ENCODE assay signal across 19 mouse cellular contexts in the genomic region with DNA sequence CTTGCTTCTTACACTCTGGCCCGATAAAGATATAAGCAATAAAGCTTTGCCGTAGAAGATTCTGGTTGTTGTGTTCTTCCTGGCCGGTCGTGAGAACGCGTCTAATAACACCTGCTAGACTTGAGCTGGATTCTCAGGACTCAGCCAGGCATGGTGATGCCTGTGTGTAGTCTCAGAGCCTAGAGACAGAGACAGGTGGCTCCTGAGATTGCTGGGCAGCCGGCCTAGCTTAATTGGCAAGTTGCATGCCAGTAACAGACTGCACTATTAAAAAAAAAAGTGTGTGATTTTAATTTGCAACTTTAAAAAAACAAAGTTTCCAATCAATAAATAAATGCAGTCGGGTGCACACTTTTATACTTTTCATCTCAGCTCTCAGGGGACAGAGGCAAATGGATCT. TPM values are rescaled to one million over a fixed set of nuclear protein-coding genes. Genes with fewer than 3 reads are reported as not detected.
DNase-seq lines count a peak whose midpoint lies in the region; ATAC-seq and TF ChIP-seq lines count a peak whose summit lies in the region.
"Had no signal": no experiment of that assay in that cellular context is flagged by ENCODE, and none has a peak within 500 bp of the region (broad histone marks: within the 10 kb centered on the region; RNA-seq: fewer than 3 reads in every experiment).

No protein-coding gene starts in this region.

- WGBS in hindbrain, postnatal 0 days = 73% methylated on average over 7 of the region's 8 CpGs
- WGBS in hindbrain, embryonic 14.5 days = 86% methylated on average over 7 of the region's 8 CpGs
- 88% methylated on average over 8 of the region's 8 CpGs for WGBS in lung, adult 2 months

- no peaks in the 10 kb centered on the region for H3K4me1 ChIP-seq in hindbrain, postnatal 0 days (ENCODE audit: insufficient read depth, low read length)
- H3K4me1 ChIP-seq in hindbrain, embryonic 14.5 days (replicated peaks; ENCODE audit: control insufficient read depth, insufficient read depth, low read length) = no peaks in the 10 kb centered on the region
- no peaks in the 10 kb centered on the region for H3K4me1 ChIP-seq in lung, adult 2 months (ENCODE audit: control insufficient read depth, insufficient read depth, low read length)
- H3K4me1 ChIP-seq: hindbrain, embryonic 12.5 days; liver, embryonic 13.5 days; neural tube, embryonic 15.5 days had no signal

- no peak overlapping the region for H3K4me3 ChIP-seq in hindbrain, postnatal 0 days (ENCODE audit: low read length)
- H3K4me3 ChIP-seq in hindbrain, embryonic 14.5 days (replicated peaks; ENCODE audit: low read length) = no peak overlapping the region
- no peak overlapping the region for H3K4me3 ChIP-seq in lung, adult 2 months (replicated peaks; ENCODE audit: extremely low read depth, low read depth, low read length)
- H3K4me3 ChIP-seq: hindbrain, embryonic 12.5 days; liver, embryonic 13.5 days; neural tube, embryonic 15.5 days had no signal

- TF ChIP-seq CTCF in hindbrain, postnatal 0 days (IDR thresholded peaks at IDR 0.05; ENCODE audit: low read depth) = no peak
- no peak for TF ChIP-seq CTCF in lung, adult 2 months (IDR thresholded peaks at IDR 0.05; ENCODE audit: insufficient read depth, low read length)

- peak; percentile 30 for DNase-seq in hindbrain, postnatal 0 days (ENCODE audit: low spot score)
- DNase-seq in hindbrain, embryonic 14.5 days (ENCODE audit: low spot score) = no peak
- peak; percentile 66 to 76 for DNase-seq in cerebellum, adult 18-20 months
- DNase-seq in layer of hippocampus, adult 11-12 months (ENCODE audit: low spot score) = peak; percentile 63
- peak; percentile 19 for DNase-seq in right cerebral cortex, postnatal 14 days
- no peak for DNase-seq in ovary, postnatal 14 days (ENCODE audit: low spot score)
- no peak for DNase-seq in lung, adult 2 months
- DNase-seq: adrenal gland, postnatal 25 days; gastrocnemius, postnatal 10 days; kidney, adult 9 months; liver, embryonic 13.5 days; thymus, postnatal 25 days had no signal

- no peaks in the 10 kb centered on the region for H3K27me3 ChIP-seq in hindbrain, postnatal 0 days (ENCODE audit: insufficient read depth, low read length)
- no peaks in the 10 kb centered on the region for H3K27me3 ChIP-seq in hindbrain, embryonic 14.5 days (ENCODE audit: control insufficient read depth, insufficient read depth, low read length)
- H3K27me3 ChIP-seq: hindbrain, embryonic 12.5 days; liver, embryonic 13.5 days; neural tube, embryonic 15.5 days had no signal

- no peaks in the 10 kb centered on the region for H3K36me3 ChIP-seq in hindbrain, postnatal 0 days (ENCODE audit: insufficient read depth, low read length)
- no peaks in the 10 kb centered on the region for H3K36me3 ChIP-seq in hindbrain, embryonic 14.5 days (replicated peaks; ENCODE audit: control insufficient read depth, insufficient read depth)
- H3K36me3 ChIP-seq: G1E; hindbrain, embryonic 12.5 days; liver, embryonic 13.5 days had no signal

- H3K27ac ChIP-seq in hindbrain, postnatal 0 days = no peak overlapping the region
- H3K27ac ChIP-seq in hindbrain, embryonic 14.5 days = no peak overlapping the region
- H3K27ac ChIP-seq: hindbrain, embryonic 12.5 days; liver, embryonic 13.5 days; macrophage; neural tube, embryonic 15.5 days had no signal

- no peak overlapping the region for H3K9ac ChIP-seq in hindbrain, postnatal 0 days (replicated peaks; ENCODE audit: low read length)
- H3K9ac ChIP-seq in hindbrain, embryonic 14.5 days = no peak overlapping the region
- H3K9ac ChIP-seq: hindbrain, embryonic 12.5 days; liver, embryonic 13.5 days; neural tube, embryonic 15.5 days had no signal

- 0 out of 2 replicates have a peak, but pooled peaks cover 4% of the 10 kb centered on the region for H3K9me3 ChIP-seq in hindbrain, postnatal 0 days (ENCODE audit: low read length)
- peaks cover 17% of the 10 kb centered on the region for H3K9me3 ChIP-seq in hindbrain, embryonic 14.5 days (ENCODE audit: control insufficient read depth, low read length)

- H3K4me2 ChIP-seq in hindbrain, postnatal 0 days (ENCODE audit: low read depth, low read length) = no peak overlapping the region
- H3K4me2 ChIP-seq in hindbrain, embryonic 14.5 days (replicated peaks) = no peak overlapping the region
- H3K4me2 ChIP-seq: hindbrain, embryonic 12.5 days; liver, embryonic 13.5 days; neural tube, embryonic 15.5 days had no signal

- no peak for TF ChIP-seq POLR2A in lung, adult 2 months (IDR thresholded peaks at IDR 0.05; ENCODE audit: borderline replicate concordance, extremely low read depth, low read depth, low read length)

- ATAC-seq in hindbrain, postnatal 0 days = no peak
- no peak for ATAC-seq in hindbrain, embryonic 14.5 days (ENCODE audit: low FRiP score)
- no peak for ATAC-seq in erythroid progenitor cell, adult 5-6 weeks (replicated peaks; ENCODE audit: low FRiP score, poor library complexity, severe bottlenecking)

RNA-seq across cellular contexts. Expression of gene Gm10273, which starts 8.5 kb away (rescaled TPM):
- 1.3 and 5.9 TPM in 2 replicates for total RNA-seq in hindbrain, postnatal 0 days (2014; rRNA removed)
- polyA plus RNA-seq in hindbrain, postnatal 0 days (2015; fragmentation: Nextera tagmentation; extraction: Ambion mirVana) = 4.0 and 7.7 TPM in 2 replicates
- polyA plus RNA-seq in hindbrain, embryonic 14.5 days (2014; fragmentation: Nextera tagmentation; extraction: Ambion mirVana) = 4.0 and 4.3 TPM in 2 replicates
- 15.1 and 18.9 TPM in 2 replicates for total RNA-seq in erythroid progenitor cell, adult 5-6 weeks (2015; ENCODE audit: low replicate concordance)
- total RNA-seq in erythroid progenitor cell, adult 5-6 weeks (2017; ENCODE audit: low replicate concordance) = 17.1 TPM in 1 of 2 replicates, not detected in the other
- 2.3 TPM in 2 replicates for polyA plus RNA-seq in lung, adult 2 months (2012; rRNA removed)
- polyA plus RNA-seq: hindbrain, embryonic 12.5 days had no signal

RNA-seq across cellular contexts. Expression of gene Pla2g12b, which starts 16.5 kb away (rescaled TPM):
- total RNA-seq in hindbrain, postnatal 0 days (2014; rRNA removed) = not detected in 2 replicates
- not detected in 2 replicates for polyA plus RNA-seq in hindbrain, postnatal 0 days (2015; fragmentation: Nextera tagmentation; extraction: Ambion mirVana)
- not detected in 2 replicates for polyA plus RNA-seq in hindbrain, embryonic 14.5 days (2014; fragmentation: Nextera tagmentation; extraction: Ambion mirVana)
- not detected in 2 replicates for total RNA-seq in erythroid progenitor cell, adult 5-6 weeks (2015; ENCODE audit: low replicate concordance)
- not detected in 2 replicates for total RNA-seq in erythroid progenitor cell, adult 5-6 weeks (2017; ENCODE audit: low replicate concordance)
- 0.41 TPM in 1 of 2 replicates, not detected in the other for polyA plus RNA-seq in lung, adult 2 months (2012; rRNA removed)
- total RNA-seq: adrenal gland, postnatal 25 days; G1E; monocyte, adult 5-6 weeks had no signal
- polyA plus RNA-seq: C2C12; G1E; hindbrain, embryonic 12.5 days; macrophage; neural tube, embryonic 15.5 days had no signal

RNA-seq across cellular contexts. Expression of gene Oit3, which starts 54.6 kb away (rescaled TPM):
- not detected in 2 replicates for total RNA-seq in hindbrain, postnatal 0 days (2014; rRNA removed)
- 0.11 and 0.23 TPM in 2 replicates for polyA plus RNA-seq in hindbrain, postnatal 0 days (2015; fragmentation: Nextera tagmentation; extraction: Ambion mirVana)
- polyA plus RNA-seq in hindbrain, embryonic 14.5 days (2014; fragmentation: Nextera tagmentation; extraction: Ambion mirVana) = 0.18 and 0.27 TPM in 2 replicates
- not detected in 2 replicates for total RNA-seq in erythroid progenitor cell, adult 5-6 weeks (2015; ENCODE audit: low replicate concordance)
- total RNA-seq in erythroid progenitor cell, adult 5-6 weeks (2017; ENCODE audit: low replicate concordance) = not detected in 2 replicates
- 0.78 and 2.0 TPM in 2 replicates for polyA plus RNA-seq in lung, adult 2 months (2012; rRNA removed)
- polyA plus RNA-seq: G1E had no signal

Comparison
In these comparisons a context has a peak if more than half of its experiments do, and no peak if none do; other contexts are left out.
1. DNase-seq: peak in hindbrain, postnatal 0 days (single experiment), cerebellum, adult 18-20 months (2 of 2), layer of hippocampus, adult 11-12 months (single experiment) and right cerebral cortex, postnatal 14 days (single experiment); none in hindbrain, embryonic 14.5 days (single experiment), ovary, postnatal 14 days (single experiment) and lung, adult 2 months (single experiment).